Mouse (Mus musculus) CD8-positive naive resting alpha-beta T cell, adult 2 months (primary cell): ENCODE results near the gene Wdr90.

Experiments used
- DNase-seq, 2 experiments: peaks; one replicate each; pipeline ENCODE4 v3.0.0; 2022; ENCODE audit warnings: low read depth in 2 of 2, low spot score in 2 of 2

The Wdr90 gene

GRCm38 (mm10) chr17:25861704-25862612, 657 bp upstream of the Wdr90 start:
- DNase-seq = no peak

- DNase-seq = no peak
Measured at GRCm38 (mm10) chr17:25860229-25860628, 1.1 kb downstream of the Wdr90 start.

- peak; percentile 92 to 96 for DNase-seq
Measured at GRCm38 (mm10) chr17:25844396-25844901, 16.9 kb downstream of the Wdr90 start, which contains the start of gene Rhot2. Gene Rhot2 (minus strand): TSS chr17:25844851.

GRCm38 (mm10) chr17:25843636-25844395, 17.5 kb downstream of the Wdr90 start:
- DNase-seq = peak in 1 of 2 experiments; percentile 18

GRCm38 (mm10) chr17:25843122-25843521, 18.2 kb downstream of the Wdr90 start:
- DNase-seq = no peak

- no peak for DNase-seq
Measured at GRCm38 (mm10) chr17:25842509-25842908, 18.8 kb downstream of the Wdr90 start.

- DNase-seq = no peak
Measured at GRCm38 (mm10) chr17:25841117-25841880, 20.0 kb downstream of the Wdr90 start, which contains the start of gene Gm20683. Gene Gm20683 (minus strand): TSS chr17:25841763.

- DNase-seq = no peak
Measured at GRCm38 (mm10) chr17:25840519-25840918, 20.8 kb downstream of the Wdr90 start.

- no peak for DNase-seq
Measured at GRCm38 (mm10) chr17:25839455-25840235, 21.7 kb downstream of the Wdr90 start.

GRCm38 (mm10) chr17:25838904-25839303, 22.4 kb downstream of the Wdr90 start:
- no peak for DNase-seq

- no peak for DNase-seq
Measured at GRCm38 (mm10) chr17:25837533-25837932, 23.8 kb downstream of the Wdr90 start.

- DNase-seq = peak in 1 of 2 experiments; percentile 38
Measured at GRCm38 (mm10) chr17:25837076-25837410, 24.3 kb downstream of the Wdr90 start, which contains the start of gene Rhbdl1. Gene Rhbdl1 (minus strand): TSS chr17:25837295.

GRCm38 (mm10) chr17:25836397-25837075, 24.8 kb downstream of the Wdr90 start:
- DNase-seq = no peak

GRCm38 (mm10) chr17:25835816-25836215, 25.5 kb downstream of the Wdr90 start:
- no peak for DNase-seq

- no peak for DNase-seq
Measured at GRCm38 (mm10) chr17:25835301-25835700, 26.0 kb downstream of the Wdr90 start.

GRCm38 (mm10) chr17:25834595-25835222, 26.6 kb downstream of the Wdr90 start:
- DNase-seq = no peak

GRCm38 (mm10) chr17:25833961-25834594, 27.2 kb downstream of the Wdr90 start:
- DNase-seq = no peak

GRCm38 (mm10) chr17:25833291-25833663, 28.0 kb downstream of the Wdr90 start, which contains the start of gene Stub1:
Gene Stub1 (minus strand): TSS chr17:25833404.
- DNase-seq = no peak
